Mouse (Mus musculus): ENCODE measurements around the gene Cyfip1. TPM values are rescaled to one million over a fixed set of nuclear protein-coding genes. Genes with fewer than 3 reads are reported as not detected.

Gene Cyfip1
- total and polyA plus RNA-seq, 3 experiments: 20.1 to 29.3 (median 27.8) TPM

GRCm38 (mm10) chr7:55841977-55842503 is 495 bp downstream of the Cyfip1 start:
- no peaks in the 10 kb centered on the region for H3K27me3 ChIP-seq (replicated peaks)
- peaks cover 0 to 8% of the 10 kb centered on the region in 2 experiments for H3K36me3 ChIP-seq (replicated peaks in 1 of 2; ENCODE audit: control insufficient read depth in 1 of 2, insufficient read depth in 1 of 2, low read length in 1 of 2)
- peak overlapping the region; percentile 65; the same call in 1 of the 2 replicates for H3K4me2 ChIP-seq (ENCODE audit: insufficient read depth, low read depth, poor library complexity, severe bottlenecking)
- H3K27ac ChIP-seq (ENCODE audit: insufficient read depth, low read depth): no peak overlapping the region
- H3K4me3 ChIP-seq (replicated peaks in 1 of 3; ENCODE audit: low read depth in 2 of 3, low read length in 2 of 3, poor library complexity in 1 of 3): peak overlapping the region; percentile 58 to 90 (median 79)
- no peaks in the 10 kb centered on the region for H3K9me3 ChIP-seq (replicated peaks; ENCODE audit: low read length)
- H3K9ac ChIP-seq (ENCODE audit: insufficient read depth, low read depth): peak overlapping the region; percentile 87
- peaks cover 2 to 27% of the 10 kb centered on the region in 2 experiments; a peak in 2 of 4 replicates for H3K4me1 ChIP-seq (ENCODE audit: control insufficient read depth in 1 of 2, insufficient read depth in 2 of 2)
- peak; percentile 35; the same call in 1 of the 2 replicates for TF ChIP-seq TCF12 (IDR thresholded peaks at IDR 0.05; ENCODE audit: low read depth, low read length)
- TF ChIP-seq IRF4 (IDR thresholded peaks at IDR 0.05; ENCODE audit: low read depth, low read length): peak; percentile 25; the same call in 1 of the 2 replicates
- peak; percentile 72 for TF ChIP-seq UBTF (IDR thresholded peaks at IDR 0.05; ENCODE audit: low read depth, low read length)
- peak; percentile 75 for TF ChIP-seq ELF1 (IDR thresholded peaks at IDR 0.05; ENCODE audit: low read depth, low read length)
- no peak for TF ChIP-seq KAT2A (IDR thresholded peaks at IDR 0.05; ENCODE audit: insufficient replicate concordance, low read length)
- TF ChIP-seq HCFC1 (IDR thresholded peaks at IDR 0.05; ENCODE audit: low read depth, low read length): peak; percentile 54; the same call in 1 of the 2 replicates
- no peak for TF ChIP-seq USF1 (IDR thresholded peaks at IDR 0.05; ENCODE audit: low read depth, low read length)
- TF ChIP-seq RAD21 (IDR thresholded peaks at IDR 0.05; ENCODE audit: low read depth, low read length): no peak
- TF ChIP-seq POLR2A (IDR thresholded peaks at IDR 0.05; ENCODE audit: low read depth, low read length): peak; percentile 70
- peak; percentile 38 for TF ChIP-seq NELFE (IDR thresholded peaks at IDR 0.05; ENCODE audit: low read depth, low read length)
- TF ChIP-seq CTCF (conservative IDR thresholded peaks at IDR 0.05 in 1 of 2, IDR thresholded peaks at IDR 0.05 in 1 of 2; ENCODE audit: low read depth in 2 of 2, low read length in 2 of 2): no peak
- no peak for TF ChIP-seq USF2 (conservative IDR thresholded peaks at IDR 0.05; ENCODE audit: low read depth, low read length)
- TF ChIP-seq MAX (IDR thresholded peaks at IDR 0.05; ENCODE audit: low read length): no peak
- dilution Hi-C loops (cut with MboI; ENCODE audit: extremely low pct_ligation_motif_present, extremely low pct_unique_long_range_greater_than_20kb, low sequenced_read_pairs) (no loop called here), in situ Hi-C loops (cut with MboI; ENCODE audit: low pct_ligation_motif_present, low pct_unique_long_range_greater_than_20kb, low sequenced_read_pairs) (no loop called here)
- peak; percentile 61 for DNase-seq (ENCODE audit: extremely low read depth)
- H3K79me2 ChIP-seq (replicated peaks; ENCODE audit: control insufficient read depth, extremely low read depth, insufficient read depth, poor library complexity, severe bottlenecking): peaks cover 8% of the 10 kb centered on the region; the same call in 1 of the 2 replicates

- Histone ChIP-seq H3K79me2 (replicated peaks; ENCODE audit: control insufficient read depth, extremely low read depth, insufficient read depth, poor library complexity, severe bottlenecking) (peaks cover 8% of the 10 kb centered on the region; the same call in 1 of the 2 replicates), H3K9me3 (replicated peaks; ENCODE audit: low read length) (no peaks in the 10 kb centered on the region), H3K27ac (ENCODE audit: insufficient read depth, low read depth) (no peak overlapping the region), H3K27me3 (replicated peaks) (no peaks in the 10 kb centered on the region), H3K4me2 (ENCODE audit: insufficient read depth, low read depth, poor library complexity, severe bottlenecking) (peak overlapping the region; percentile 89), H3K36me3 (replicated peaks in 1 of 2; ENCODE audit: control insufficient read depth in 1 of 2, insufficient read depth in 1 of 2, low read length in 1 of 2) (peaks cover 0 to 8% of the 10 kb centered on the region in 2 experiments), H3K4me3 (replicated peaks in 1 of 3; ENCODE audit: low read depth in 2 of 3, low read length in 2 of 3, poor library complexity in 1 of 3) (peak overlapping the region; percentile 58 to 90 (median 79)), H3K4me1 (ENCODE audit: control insufficient read depth in 1 of 2, insufficient read depth in 2 of 2) (peaks cover 2 to 31% of the 10 kb centered on the region in 2 experiments; a peak in 2 of 4 replicates), H3K9ac (ENCODE audit: insufficient read depth, low read depth) (peak overlapping the region; percentile 87)
- no peak for TF ChIP-seq ETS1 (conservative IDR thresholded peaks at IDR 0.05; ENCODE audit: low read depth, low read length)
- no peak for TF ChIP-seq ZMIZ1 (IDR thresholded peaks at IDR 0.05; ENCODE audit: low read depth, low read length)
- no peak for TF ChIP-seq TBP (conservative IDR thresholded peaks at IDR 0.05; ENCODE audit: low read depth, low read length)
- no peak for TF ChIP-seq IRF4 (IDR thresholded peaks at IDR 0.05; ENCODE audit: low read depth, low read length)
- TF ChIP-seq MAFK (IDR thresholded peaks at IDR 0.05; ENCODE audit: insufficient replicate concordance, low read length): no peak
- no peak for TF ChIP-seq MAX (IDR thresholded peaks at IDR 0.05; ENCODE audit: low read length)
- no peak for TF ChIP-seq GABPA (IDR thresholded peaks at IDR 0.05; ENCODE audit: insufficient replicate concordance, low read depth, low read length)
- no peak for TF ChIP-seq CTCF (conservative IDR thresholded peaks at IDR 0.05 in 1 of 2, IDR thresholded peaks at IDR 0.05 in 1 of 2; ENCODE audit: low read depth in 2 of 2, low read length in 2 of 2)
- TF ChIP-seq MAZ (IDR thresholded peaks at IDR 0.05; ENCODE audit: low read depth, low read length): no peak
- TF ChIP-seq ZNF384 (IDR thresholded peaks at IDR 0.05; ENCODE audit: low read depth, low read length): no peak
- TF ChIP-seq NELFE (IDR thresholded peaks at IDR 0.05; ENCODE audit: low read depth, low read length): no peak
- no peak for TF ChIP-seq POLR2AphosphoS2 (IDR thresholded peaks at IDR 0.05; ENCODE audit: low read depth, low read length)
- in situ Hi-C loops (cut with MboI; ENCODE audit: low pct_ligation_motif_present, low pct_unique_long_range_greater_than_20kb, low sequenced_read_pairs) (no loop called here), dilution Hi-C loops (cut with MboI; ENCODE audit: extremely low pct_ligation_motif_present, extremely low pct_unique_long_range_greater_than_20kb, low sequenced_read_pairs) (no loop called here)
- no peak for DNase-seq (ENCODE audit: extremely low read depth)
Measured at GRCm38 (mm10) chr7:55842504-55843152, 1.1 kb downstream of the Cyfip1 start.
